Mouse (Mus musculus) lung, postnatal 0 days (tissue): ENCODE results near the gene Mrap2.

ENCODE experiments used
- CTCF ChIP-seq: IDR thresholded peaks from 2 replicates; pipeline ENCODE4 v1.5.1; 2016; ENCODE audit warnings: antibody characterized with exemption, mild to moderate bottlenecking
- EP300 ChIP-seq: IDR thresholded peaks from 2 replicates; pipeline ENCODE4 v1.6.1; 2016; ENCODE audit warnings: antibody characterized with exemption, mild to moderate bottlenecking, control low read depth

DNA sequence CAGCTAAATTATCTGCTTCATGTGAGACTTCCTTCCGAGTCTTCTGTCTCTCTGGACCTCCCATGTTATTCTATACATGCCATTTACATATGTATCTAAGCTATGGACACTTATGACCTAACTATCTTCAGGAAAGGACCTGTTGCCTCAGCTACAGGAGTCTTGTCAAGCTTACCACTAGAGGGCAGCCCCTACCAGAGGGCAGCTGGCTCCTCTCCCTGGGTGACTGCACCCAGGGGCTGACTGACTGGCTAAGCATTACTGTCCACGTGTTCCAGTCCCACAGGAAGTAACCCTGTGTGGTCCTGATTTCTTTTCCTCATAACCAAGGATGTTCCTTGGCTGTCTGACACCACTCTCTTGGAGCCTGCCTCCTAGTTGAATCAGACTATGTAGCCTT lies 46.1 kb upstream of the Mrap2 start:
- TF ChIP-seq CTCF: peak; percentile 54
- TF ChIP-seq EP300: no peak
